Mouse (Mus musculus) MN1 (cell line): ENCODE data around the gene Cirbp.

ENCODE experiments used
- DNase-seq: peaks from one replicate; pipeline ENCODE4 v3.0.0-alpha.2; 2016; ENCODE audit warnings: low spot score

The Cirbp gene

DNA sequence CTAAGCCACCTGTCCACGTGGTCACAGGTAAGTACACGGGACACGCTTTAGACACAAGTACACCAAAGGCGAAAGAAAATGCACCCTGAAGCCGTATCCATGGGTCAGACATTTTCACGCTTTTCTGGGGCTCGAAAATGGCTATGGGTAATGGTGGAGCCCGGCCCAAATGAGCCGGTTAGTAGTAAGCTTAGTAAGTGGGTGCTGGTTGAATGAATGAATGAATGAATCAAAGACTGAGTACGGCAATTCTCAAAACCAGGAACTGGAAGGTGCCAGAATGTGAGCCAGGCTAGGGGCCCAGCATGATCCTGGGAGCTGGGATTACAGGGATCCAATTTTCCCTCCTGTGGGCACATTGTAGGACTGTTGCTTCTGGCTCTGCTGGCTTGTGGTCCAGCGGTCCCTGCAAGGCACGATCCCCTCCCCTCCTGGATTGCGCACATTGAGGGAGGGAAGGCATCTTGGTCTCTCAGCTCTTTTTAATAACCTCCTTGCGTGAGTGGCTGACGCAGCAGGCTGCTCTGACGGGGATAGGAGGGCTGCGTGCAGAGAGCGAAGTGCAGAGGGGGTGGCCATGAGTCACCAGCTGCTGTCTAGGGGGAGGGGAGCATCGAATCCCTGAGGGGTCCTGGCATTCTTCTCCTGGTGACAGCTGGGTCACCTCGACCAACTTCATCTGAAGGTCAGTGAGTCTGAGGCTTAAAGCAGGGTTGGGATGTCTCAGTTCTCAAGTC is at the start of gene Cirbp:
Gene Cirbp, plus strand, starts transcription at position 594 of the 737 bp plus-strand sequence.
- DNase-seq = peak; percentile 79

GRCm38 (mm10) chr10:80116563-80116926 is 49.2 kb upstream of the Cirbp start:
- DNase-seq = peak; percentile 65

DNA sequence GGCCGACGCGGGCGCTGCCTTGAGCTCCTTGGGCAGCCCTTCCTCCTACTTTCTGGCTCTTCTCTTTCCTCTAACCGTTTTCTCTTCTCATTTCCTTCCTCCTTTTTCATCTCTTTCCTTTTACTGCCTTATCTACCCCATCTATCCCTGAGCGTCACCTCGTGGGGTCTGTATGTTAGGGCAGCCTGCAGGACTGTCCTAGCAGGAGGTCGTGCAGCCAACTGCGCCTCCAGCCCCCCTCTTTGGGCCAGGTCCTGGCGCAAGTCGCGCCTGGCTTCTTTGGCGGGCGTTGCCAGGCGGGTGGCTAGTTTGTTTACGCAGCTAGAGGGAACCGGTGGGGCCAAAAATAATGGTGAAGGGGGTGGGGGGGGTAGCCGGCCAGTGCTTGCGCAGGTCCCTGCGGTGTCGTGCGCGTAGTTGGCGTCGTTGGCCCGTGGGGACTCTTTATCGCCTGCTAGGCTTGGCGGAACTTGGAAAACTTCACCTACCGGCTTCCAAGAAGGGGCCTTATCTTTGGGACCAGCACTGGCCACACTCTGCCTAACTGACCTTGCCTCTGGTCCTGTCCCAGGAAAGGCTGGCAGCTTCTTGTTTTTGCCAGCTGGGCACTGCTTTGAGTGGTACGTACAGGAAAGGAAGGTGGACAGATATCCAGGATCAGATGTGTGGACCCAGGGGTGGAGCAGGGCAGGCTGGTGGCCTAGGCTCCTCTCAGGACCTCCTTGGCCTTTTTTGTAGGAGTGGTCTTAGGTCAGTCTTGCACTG is 48.7 kb upstream of the Cirbp start:
- peak; percentile 76 for DNase-seq

- no peak for DNase-seq
Observed at GRCm38 (mm10) chr10:80117736-80118135, 48.0 kb upstream of the Cirbp start.

DNA sequence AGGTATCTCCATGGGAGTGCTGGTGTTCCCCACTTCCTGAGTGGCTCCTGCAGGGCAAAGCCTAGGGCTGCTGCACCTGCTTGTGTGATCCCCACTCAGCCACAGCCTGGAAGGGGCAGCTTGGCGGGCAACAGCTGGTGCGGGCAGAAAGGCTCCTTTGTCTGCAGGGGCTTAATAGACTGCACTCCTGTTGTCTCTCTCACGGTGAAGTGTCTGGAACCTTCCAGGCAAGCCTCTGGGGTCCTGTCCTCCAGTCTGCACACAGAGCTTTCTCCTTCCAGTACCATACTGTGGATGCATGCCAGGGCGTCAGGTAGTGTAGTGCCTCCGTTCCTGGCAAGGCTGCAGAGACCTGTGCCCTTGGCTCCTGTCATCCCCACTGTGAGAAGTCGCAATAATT is 47.2 kb upstream of the Cirbp start:
- no peak for DNase-seq

DNA sequence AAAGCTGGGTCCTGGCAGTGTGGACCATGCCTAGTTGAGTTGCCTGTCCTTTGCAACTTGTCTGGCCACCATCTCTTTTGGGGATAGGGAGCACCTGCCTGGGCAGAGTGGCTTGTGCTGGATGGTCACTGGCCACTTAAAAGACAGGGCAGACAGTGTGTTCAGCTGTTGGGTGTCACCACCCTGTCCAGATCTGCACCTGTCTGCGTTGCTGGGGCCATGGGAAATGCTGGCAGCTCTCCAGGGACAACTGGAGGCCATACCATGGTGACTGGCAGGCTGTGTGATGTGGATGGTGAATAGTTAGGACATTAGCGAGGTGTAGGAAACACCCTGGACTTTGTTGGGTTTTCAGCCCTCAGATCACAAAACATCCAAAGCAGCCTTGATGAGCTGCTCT is 45.6 kb upstream of the Cirbp start:
- peak; percentile 66 for DNase-seq

GRCm38 (mm10) chr10:80121639-80122038 is 44.1 kb upstream of the Cirbp start:
- no peak for DNase-seq

DNA sequence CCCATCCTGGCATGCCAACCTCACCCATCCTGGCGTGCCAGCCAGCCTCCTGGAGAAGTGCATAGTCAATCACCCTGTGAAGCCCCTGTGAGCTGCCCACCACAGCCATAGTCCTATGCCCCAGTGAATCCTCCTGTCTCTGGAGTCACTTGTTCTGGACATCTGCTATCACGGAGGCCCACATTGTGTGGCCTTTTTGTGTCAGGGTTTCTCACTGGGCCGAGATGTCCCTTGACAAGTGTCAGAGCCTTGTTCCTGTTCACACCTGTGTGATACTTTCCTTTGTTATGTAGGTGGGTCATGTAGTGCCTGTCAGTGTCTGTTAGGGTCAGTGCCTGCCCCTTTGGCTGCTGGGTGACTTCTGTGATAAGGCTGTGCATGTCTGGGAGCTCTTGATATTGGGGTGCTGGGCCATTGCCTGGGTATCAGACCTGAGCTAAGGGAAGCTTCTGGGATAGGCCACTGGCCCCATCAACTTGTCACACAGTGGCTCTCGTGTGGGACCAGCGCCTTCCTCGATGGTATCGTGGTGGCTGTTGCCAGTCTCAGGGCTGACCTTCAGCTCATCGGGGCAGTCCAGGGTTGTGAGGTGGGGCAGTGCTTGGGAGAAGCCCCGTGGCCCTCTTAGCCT is 41.7 kb upstream of the Cirbp start:
- no peak for DNase-seq

GRCm38 (mm10) chr10:80127920-80128319 is 37.9 kb upstream of the Cirbp start:
- DNase-seq = no peak

DNA sequence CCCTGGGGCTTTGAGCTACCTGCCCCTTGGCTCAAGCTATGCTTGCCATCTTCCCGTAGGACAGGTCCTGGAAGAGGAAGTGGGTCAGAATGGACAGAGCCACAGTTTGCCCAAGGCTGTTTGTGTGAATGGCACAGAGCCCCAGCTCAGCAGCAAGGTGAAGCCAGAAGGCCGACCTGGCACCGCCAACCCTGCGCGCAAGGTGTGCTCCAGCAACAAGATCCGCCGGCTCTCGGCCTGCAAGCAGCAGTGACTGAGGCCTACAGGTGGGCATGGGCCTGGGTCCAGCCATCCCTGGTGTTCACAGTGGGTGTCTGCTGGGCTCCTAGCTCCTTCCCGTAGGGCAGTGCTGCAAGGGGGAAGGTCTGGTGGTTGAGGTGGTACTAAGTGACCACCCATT is 35.9 kb upstream of the Cirbp start:
- no peak for DNase-seq

DNA sequence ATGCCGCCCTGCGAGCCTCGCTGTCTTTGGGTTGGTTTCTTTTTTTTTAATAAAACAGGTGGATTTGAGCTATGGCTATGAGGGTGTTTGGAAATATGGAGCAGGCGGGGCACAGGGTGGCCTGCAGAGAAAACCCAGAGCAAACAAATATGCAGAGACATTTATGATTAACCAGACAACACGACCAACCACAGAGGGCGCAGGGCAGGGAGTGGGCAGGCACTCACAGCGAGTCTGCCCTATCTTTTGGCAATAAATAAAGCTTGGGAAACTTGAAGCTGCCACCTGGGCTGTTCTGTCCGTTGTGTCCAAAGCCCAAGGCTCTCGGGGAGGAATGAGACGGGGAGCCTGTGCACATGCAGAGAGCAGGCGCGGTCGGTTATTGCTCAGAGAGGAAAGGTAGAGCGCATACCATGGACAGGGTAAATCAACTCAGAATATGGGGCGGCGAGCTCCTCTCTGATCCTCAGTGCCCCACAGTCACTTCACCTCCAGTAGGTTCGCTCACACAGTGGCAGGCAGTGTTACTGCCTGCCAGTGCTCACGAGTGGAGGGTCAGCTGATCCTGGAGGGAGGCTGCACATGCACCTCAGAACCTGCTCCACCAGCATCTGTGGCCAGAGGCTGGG is 35.3 kb upstream of the Cirbp start:
- DNase-seq = no peak

GRCm38 (mm10) chr10:80131316-80131951 is 34.4 kb upstream of the Cirbp start:
- DNase-seq = no peak

DNA sequence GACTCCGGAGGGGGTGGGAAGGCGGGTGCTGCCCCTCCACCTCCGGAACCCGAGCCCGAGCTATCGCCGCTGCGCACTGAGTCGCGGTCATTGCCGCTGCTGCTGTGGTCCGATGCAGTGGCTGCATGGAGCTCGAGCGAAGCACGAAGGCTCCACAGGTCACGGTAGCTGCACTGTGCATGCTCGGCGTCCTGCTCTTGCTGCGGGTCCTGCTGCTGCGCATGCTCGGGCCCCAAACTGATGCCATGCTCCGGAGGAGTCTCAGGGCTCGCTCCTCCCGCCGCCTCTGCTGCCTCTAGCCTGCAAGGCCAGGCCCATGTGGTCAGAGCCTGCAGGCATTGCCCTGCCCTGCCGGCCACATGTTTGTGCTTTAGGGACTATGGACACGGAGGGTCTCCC is 33.8 kb upstream of the Cirbp start:
- DNase-seq = no peak

GRCm38 (mm10) chr10:80133226-80133849 is 32.4 kb upstream of the Cirbp start:
- DNase-seq = peak; percentile 94

GRCm38 (mm10) chr10:80134421-80134820 is 31.4 kb upstream of the Cirbp start:
- peak; percentile 62 for DNase-seq

GRCm38 (mm10) chr10:80135161-80135560 is 30.6 kb upstream of the Cirbp start:
- peak; percentile 36 for DNase-seq

DNA sequence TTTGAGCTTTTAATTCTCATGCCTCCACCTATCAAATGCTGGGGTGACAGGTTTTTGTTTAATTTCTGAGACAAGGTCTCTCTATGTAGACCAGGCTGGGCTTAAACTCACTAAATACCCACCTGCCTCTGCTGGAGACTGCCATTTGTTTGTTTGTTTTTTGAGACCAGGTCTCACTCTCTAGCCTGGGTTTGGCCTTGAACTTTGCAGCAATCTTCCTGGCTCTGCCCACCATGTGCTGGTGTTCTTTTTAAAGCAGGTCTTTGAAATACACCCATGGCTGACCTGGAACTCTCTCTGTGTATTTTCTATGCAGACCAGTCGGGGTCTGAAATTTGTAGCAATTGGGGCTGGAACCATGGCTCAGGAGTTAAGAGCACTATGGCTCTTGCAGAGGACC is 30.1 kb upstream of the Cirbp start:
- no peak for DNase-seq

DNA sequence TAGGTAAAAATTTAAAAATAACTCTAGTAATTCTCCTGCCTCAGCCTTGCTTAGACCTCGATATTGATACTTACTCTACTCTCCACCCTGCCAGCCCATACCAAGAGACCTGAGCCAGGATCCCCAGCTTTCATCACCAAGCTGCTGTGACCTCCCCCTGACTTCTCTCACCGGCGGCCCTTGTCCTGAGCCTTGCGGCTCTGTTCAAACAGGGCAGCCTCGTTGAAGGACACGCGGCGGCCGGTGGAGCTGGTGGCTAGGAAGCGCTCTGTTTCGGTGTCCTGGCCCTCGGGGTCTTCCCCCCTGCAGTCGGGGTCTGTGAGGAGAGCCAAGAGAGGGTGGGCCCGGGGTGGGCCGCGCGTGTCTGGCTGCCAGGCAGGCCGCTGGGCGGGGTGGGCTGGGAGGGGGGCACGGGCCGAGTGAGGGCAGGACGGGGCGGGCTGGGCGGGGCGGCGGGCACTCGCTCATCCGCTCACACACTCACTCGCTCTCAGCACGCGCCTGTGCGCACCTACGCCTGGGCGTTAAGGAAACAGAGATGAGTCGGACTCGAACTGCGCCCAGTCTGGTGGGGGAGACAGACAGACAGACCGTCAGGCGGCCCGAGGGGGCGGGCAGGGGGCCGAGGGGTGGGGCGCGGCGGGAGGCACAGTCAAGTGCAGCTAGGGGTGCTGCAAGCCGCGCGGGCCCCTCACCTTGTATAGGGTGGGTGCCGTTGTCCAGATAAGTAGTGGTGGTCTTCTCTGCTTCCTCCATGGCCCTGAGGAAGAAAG is 29.4 kb upstream of the Cirbp start:
- DNase-seq = no peak

- DNase-seq = peak; percentile 44
Observed at GRCm38 (mm10) chr10:80136952-80137625, 28.7 kb upstream of the Cirbp start.
